Mouse (Mus musculus): ENCODE results near the gene Prune1.

- TF ChIP-seq CTCF (IDR thresholded peaks at IDR 0.05; ENCODE audit: borderline replicate concordance, insufficient read depth, low read length), result no peak
- TF ChIP-seq POLR2A (IDR thresholded peaks at IDR 0.05; ENCODE audit: low read depth, low read length), result no peak
Observed at GRCm38 (mm10) chr3:95298018-95298417, 16.1 kb upstream of the Prune1 start.
